Mouse (Mus musculus): ENCODE data around the gene Fem1a.

The Fem1a gene

GRCm38 (mm10) chr17:56275842-56276480 lies 19.4 kb downstream of the Fem1a start:
- in situ Hi-C loops (cut with MboI, MseI) = no loop called here

- in situ Hi-C loops (cut with MboI, MseI) = no loop called here
These were observed 20.3 kb downstream of the Fem1a start, which contains the start of gene Ticam1 for GRCm38 (mm10) chr17:56276643-56277566. TSS of gene Ticam1 (minus strand) at chr17:56276786.

DNA sequence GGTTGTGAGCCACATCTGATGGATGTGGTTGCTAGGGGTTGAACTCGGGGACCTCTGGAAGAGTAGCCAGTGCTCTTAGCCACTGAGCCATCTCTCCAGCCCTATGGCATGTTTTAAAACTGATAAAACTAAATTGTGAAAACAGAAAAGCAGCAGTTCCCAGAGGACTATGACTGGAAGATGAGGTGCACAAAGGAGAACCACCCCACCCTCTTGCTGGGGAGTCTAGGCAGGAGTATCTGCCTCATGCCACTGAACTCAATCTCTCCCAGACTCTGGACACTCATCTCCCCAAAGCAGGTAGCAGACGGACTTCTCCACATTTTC lies 20.9 kb downstream of the Fem1a start:
- in situ Hi-C loops (cut with MboI, MseI) = no loop called here

DNA sequence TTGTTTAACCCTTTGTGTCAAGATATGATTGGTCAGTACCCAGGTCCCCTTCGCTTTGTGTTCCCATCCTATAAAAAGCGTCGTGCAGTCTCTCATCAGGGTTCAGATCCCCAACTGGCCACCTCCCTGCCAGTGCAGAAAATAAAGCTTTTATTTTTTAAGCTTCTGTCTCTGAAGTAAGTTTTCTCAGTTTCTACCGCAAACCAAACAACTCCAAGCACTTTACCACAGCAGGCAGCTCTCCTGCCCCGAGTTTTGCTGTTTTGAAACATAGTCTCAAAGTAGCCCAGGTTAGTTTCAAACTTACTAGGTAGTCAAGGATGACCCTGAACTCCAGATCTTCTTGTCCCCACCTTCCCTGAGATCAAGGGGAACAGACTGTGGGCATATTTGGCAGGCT lies 21.7 kb downstream of the Fem1a start:
- in situ Hi-C loops (cut with MboI, MseI) = no loop called here

DNA sequence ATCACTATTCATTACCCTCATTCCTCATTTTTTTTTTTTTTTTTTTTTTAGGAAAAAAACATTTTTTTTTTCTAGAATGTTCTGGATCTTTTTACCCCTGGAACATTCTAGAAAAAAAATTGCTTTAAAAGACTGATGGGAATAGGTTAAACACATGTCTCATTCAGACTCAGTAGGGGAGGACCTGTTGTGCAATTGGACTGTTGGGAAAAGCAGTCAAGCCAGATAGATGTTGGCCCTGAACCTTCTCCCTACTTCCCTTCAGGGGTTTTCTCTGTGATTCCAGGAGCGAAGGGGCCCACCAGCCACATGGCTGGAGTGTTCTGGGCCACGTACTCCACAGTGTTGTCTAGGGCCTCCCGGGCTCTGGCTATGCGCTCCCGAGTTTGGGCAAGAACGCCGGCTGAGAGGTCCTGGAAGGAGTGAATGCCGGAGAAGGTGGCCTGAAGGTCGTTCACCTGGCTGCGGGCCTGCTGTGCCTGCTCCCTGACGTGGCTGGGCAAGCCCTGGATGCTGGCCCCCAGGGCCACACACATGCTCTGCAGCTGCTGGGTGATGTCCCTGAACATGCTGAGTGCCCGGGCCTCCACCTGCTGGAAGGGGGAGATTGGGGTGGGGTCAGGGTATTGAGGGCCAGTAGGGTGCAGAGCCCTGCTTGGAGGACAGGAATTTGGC lies 23.0 kb downstream of the Fem1a start:
- in situ Hi-C loops (cut with MboI, MseI) = no loop called here

GRCm38 (mm10) chr17:56281193-56281592 lies 24.6 kb downstream of the Fem1a start:
- in situ Hi-C loops (cut with MboI, MseI) = no loop called here

GRCm38 (mm10) chr17:56282802-56283201 lies 26.2 kb downstream of the Fem1a start:
- in situ Hi-C loops (cut with MboI, MseI) = no loop called here

GRCm38 (mm10) chr17:56283316-56283715 lies 26.7 kb downstream of the Fem1a start:
- in situ Hi-C loops (cut with MboI, MseI) = no loop called here

- in situ Hi-C loops (cut with MboI, MseI) = no loop called here
These were observed 29.4 kb downstream of the Fem1a start for GRCm38 (mm10) chr17:56285995-56286394.

GRCm38 (mm10) chr17:56287830-56288229 lies 31.2 kb downstream of the Fem1a start:
- in situ Hi-C loops (cut with MboI, MseI) = no loop called here

DNA sequence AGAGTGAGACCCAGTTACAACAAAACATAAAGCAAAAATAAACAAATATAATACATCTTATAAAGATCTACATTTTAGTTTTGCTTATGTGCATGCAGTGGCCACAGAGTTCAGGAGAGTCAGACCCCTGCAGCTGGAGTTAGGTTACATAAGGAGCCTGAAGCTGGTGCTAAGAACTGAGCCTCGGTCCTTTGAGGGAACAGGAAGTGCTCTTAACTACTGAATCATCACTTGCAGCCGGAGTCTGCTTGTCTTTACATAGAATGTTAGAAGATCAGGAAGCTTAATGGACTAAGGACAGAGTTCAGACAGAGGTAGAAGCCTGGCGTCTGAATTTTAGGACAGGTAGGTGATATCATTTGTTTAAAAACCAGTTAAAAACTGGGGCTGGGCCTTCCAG lies 32.3 kb downstream of the Fem1a start:
- in situ Hi-C loops (cut with MboI, MseI) = no loop called here

DNA sequence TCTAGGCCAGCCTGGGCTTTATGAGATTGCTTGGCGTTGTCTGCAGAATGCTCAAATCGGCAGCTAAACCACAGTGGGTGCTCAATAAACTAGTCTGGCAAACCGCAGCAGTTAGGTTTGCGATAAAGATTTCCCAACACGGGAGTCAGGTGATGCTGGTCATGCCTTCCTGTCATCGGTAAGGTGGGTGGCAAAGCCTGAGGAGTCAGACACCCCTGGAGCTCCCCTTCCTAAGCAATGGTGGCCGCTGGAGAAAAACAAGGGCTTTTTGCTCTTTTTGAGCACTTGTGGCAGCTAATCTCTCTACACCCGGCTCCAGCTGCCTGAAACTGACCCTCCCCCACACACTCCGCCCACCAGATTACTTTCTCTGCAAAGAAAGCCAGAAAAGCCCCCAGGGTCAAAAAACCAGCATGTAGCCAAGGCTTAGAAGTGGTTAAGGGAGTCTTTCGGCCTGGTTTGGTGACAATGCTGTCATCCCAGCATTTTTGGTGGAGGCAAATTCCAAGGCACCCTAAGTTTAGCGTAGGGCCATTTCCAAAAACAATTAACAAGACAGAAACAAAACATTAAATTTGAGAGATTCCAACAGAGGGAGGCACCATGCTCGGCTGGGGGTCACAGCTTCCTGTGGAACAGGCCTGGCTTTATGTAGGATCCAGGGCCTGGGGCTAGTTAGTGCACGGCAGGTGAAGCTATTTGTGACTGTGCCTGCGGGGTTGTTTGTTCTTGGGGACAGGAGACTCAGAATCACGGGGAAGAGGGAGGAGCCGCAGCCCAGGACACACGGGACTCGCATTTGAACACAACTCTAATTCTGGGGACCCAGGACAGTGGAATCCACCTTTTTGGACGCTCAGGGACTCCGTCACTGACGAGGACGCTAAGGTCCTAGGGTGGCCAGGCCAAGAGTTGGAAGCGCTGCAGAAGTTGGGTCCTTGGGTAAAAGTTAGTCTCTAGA lies 33.0 kb downstream of the Fem1a start:
- in situ Hi-C loops (cut with MboI, MseI) = no loop called here

- in situ Hi-C loops (cut with MboI, MseI) = no loop called here
These were observed 34.0 kb downstream of the Fem1a start for GRCm38 (mm10) chr17:56290388-56291170.

- in situ Hi-C loops (cut with MboI, MseI) = no loop called here
These were observed 34.5 kb downstream of the Fem1a start for GRCm38 (mm10) chr17:56291171-56291511.

DNA sequence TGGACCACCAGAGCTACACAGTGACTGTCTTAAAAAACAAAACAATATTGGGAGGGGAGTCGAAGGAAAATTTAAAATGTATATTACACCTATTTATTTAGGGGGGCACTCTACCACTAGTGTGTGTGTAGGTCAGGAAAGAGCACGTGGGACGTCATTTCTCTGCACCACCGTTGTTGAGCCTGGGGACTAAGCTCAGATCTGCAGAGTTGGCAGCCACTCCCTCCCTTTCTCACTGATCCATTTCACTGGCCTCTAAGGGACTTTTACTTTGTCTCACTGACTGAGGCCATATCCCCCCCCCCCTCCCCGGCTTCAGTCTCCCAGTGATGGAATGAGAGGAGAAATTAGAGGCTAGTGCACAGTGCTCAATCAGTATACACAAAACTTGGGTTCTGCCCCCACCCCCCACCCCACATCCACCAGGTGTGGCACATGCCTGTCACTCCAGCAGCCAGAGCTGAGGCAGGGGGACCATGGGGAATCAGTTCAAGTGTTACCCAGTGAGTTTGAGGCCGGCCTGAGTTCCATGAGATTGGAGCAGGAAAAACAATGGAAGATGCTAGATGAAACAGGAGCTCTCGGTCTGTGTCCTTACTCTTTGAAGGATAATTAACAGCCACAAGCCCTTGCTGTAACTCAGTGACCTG lies 35.3 kb downstream of the Fem1a start:
- in situ Hi-C loops (cut with MboI, MseI) = no loop called here

DNA sequence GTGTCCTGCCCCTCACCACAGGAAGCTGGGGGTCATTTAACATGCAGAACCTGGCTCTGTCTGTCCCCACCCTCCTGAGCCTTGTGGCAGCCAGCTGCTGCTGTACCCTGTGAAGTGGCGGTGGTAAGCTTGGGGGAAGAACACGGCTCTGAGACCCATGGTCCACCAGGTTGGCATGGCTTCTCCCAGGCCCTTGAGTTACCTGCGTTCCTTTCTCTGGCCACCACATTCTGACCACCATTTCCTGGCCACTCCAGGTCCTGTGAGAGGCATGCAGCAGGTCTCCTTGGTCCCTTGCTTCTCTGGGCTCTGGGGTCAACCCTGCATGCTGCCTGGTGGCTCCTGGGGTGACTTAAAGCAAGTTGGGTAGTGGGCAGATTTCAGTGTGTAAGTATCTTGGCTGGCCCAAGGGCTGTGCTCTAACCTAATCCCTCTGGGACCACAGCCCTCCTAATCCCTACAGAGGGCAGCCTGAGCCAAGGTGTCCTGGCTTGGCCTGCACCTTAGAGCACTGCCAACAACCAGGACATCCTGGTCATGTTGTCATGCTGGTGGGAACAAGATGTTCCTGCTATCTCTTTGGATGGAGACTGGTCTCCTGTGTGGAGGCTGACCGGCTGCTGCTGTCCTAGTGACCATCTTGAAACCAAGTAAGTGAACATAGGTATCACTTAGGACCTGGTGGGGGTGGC lies 36.1 kb downstream of the Fem1a start, which contains the start of gene Plin3:
Plin3 (minus strand) TSS at position 343 of the 692 bp plus-strand sequence.
- in situ Hi-C loops (cut with MboI, MseI) = no loop called here

DNA sequence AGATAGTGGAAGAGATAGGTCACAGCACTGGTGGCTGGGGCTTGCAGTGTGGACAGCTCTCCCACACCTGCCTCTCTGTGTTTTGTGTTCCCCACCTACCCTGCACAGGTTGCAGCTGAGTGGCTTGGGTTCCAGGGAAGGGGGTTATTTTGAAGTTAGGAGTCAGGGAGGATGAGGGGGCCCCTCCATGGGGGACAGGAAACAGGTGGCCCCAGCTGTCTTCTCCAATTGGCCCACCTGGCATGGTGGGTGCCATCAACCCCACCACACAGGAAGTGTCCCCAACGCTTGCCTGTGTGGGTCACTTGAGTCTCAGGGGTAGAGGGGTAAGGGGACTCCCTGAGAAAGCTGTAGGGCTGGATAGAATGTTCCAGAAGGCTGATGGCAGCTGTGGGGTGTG lies 36.7 kb downstream of the Fem1a start:
- in situ Hi-C loops (cut with MboI, MseI) = no loop called here

DNA sequence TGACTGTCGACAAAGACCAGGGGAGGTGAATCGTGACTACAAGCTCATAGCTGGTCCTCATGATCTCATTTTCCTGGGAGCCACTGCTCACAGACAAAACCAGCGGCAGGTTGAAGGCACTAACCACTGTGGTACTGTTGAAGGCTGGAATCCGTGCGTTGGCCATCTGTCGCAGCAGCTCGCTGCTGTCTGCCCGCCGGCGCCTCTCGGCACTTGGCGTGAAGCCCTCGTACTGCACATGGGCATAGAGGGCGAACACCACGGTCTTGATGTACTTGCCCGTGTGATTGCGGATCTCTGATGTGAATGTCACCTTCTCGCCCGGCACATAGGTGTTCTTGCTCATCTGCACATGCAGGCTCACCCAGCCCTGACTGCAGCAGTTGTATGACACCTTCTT lies 37.6 kb downstream of the Fem1a start:
- in situ Hi-C loops (cut with MboI, MseI) = no loop called here

GRCm38 (mm10) chr17:56296201-56296600 lies 39.6 kb downstream of the Fem1a start:
- in situ Hi-C loops (cut with MboI, MseI) = no loop called here
